ENCODE assay signal across 12 mouse cellular contexts in genomic region chr5:140891080-140891479, GRCm38 (mm10).
A peak's percentile ranks its signal among the peaks of the same experiment; 100 is the strongest.
DNase-seq lines count a peak whose midpoint lies in the region; ATAC-seq and TF ChIP-seq lines count a peak whose summit lies in the region.
"Had no signal": no experiment of that assay in that cellular context is flagged by ENCODE, and none has a peak within 500 bp of the region (broad histone marks: within the 10 kb centered on the region; RNA-seq: fewer than 3 reads in every experiment).

No protein-coding gene starts in this region.

- peak; percentile 52 for TF ChIP-seq CTCF in lung, embryonic 14.5 days (IDR thresholded peaks at IDR 0.05; ENCODE audit: low read depth)
- peak; percentile 19; the same call in 1 of the 2 replicates for TF ChIP-seq CTCF in bone marrow, adult 2 months (IDR thresholded peaks at IDR 0.05; ENCODE audit: control insufficient read depth, insufficient read depth, low read length)

- WGBS in heart, embryonic 13.5 days: 33% methylated on average over 10 of the region's 10 CpGs
- WGBS in lung, embryonic 14.5 days: 43% methylated on average over 10 of the region's 10 CpGs
- 36% methylated on average over 10 of the region's 10 CpGs for WGBS in bone marrow, adult 2 months
- 42% methylated on average over 10 of the region's 10 CpGs for WGBS in limb, embryonic 12.5 days

- no peak for TF ChIP-seq POLR2A in bone marrow, adult 2 months (IDR thresholded peaks at IDR 0.05; ENCODE audit: borderline replicate concordance, control insufficient read depth, low read depth, low read length)

- DNase-seq in heart, adult 18-20 months: no peak
- DNase-seq in lung, embryonic 14.5 days: peak; percentile 46
- DNase-seq in lung, postnatal 25 days (ENCODE audit: low spot score): no peak
- DNase-seq in natural killer cell, adult 2 months (ENCODE audit: low spot score in 2 of 2): no peak
- no peak for DNase-seq in frontal cortex, adult 2 months (ENCODE audit: extremely low spot score in 1 of 2, low spot score in 1 of 2)
- DNase-seq: adrenal gland, postnatal 10 days had no signal

- H3K36me3 ChIP-seq in heart, embryonic 13.5 days: no peaks in the 10 kb centered on the region
- no peaks in the 10 kb centered on the region for H3K36me3 ChIP-seq in lung, embryonic 14.5 days (ENCODE audit: insufficient read depth)
- H3K36me3 ChIP-seq in limb, embryonic 12.5 days: no peaks in the 10 kb centered on the region
- H3K36me3 ChIP-seq: forebrain, embryonic 15.5 days; G1E; neural tube, embryonic 13.5 days had no signal

- ATAC-seq in heart, embryonic 13.5 days (ENCODE audit: extremely low read depth, insufficient number of reproducible peaks, low FRiP score, low TSS enrichment): no peak
- ATAC-seq in lung, embryonic 14.5 days (ENCODE audit: insufficient read depth): no peak
- no peak for ATAC-seq in limb, embryonic 12.5 days (ENCODE audit: insufficient number of reproducible peaks, insufficient read depth, low FRiP score, low TSS enrichment, low read depth)
- ATAC-seq: forebrain, embryonic 15.5 days had no signal

- H3K27ac ChIP-seq in heart, embryonic 13.5 days (replicated peaks): no peak overlapping the region
- no peak overlapping the region for H3K27ac ChIP-seq in lung, embryonic 14.5 days (ENCODE audit: low read depth)
- no peak overlapping the region; the same call in 1 of the 2 replicates for H3K27ac ChIP-seq in bone marrow, adult 2 months (ENCODE audit: control insufficient read depth, insufficient read depth, low read depth, low read length, poor library complexity)
- no peak overlapping the region for H3K27ac ChIP-seq in limb, embryonic 12.5 days
- H3K27ac ChIP-seq: forebrain, embryonic 15.5 days had no signal

- peak overlapping the region; percentile 53 for H3K9ac ChIP-seq in heart, embryonic 13.5 days
- H3K9ac ChIP-seq in lung, embryonic 14.5 days: no peak overlapping the region
- no peak overlapping the region for H3K9ac ChIP-seq in limb, embryonic 12.5 days (replicated peaks)
- H3K9ac ChIP-seq: forebrain, embryonic 15.5 days; neural tube, embryonic 13.5 days had no signal

- no peak overlapping the region for H3K4me3 ChIP-seq in heart, embryonic 13.5 days
- no peak overlapping the region for H3K4me3 ChIP-seq in lung, embryonic 14.5 days (ENCODE audit: low read depth, low read length)
- H3K4me3 ChIP-seq in bone marrow, adult 2 months (replicated peaks; ENCODE audit: control insufficient read depth, low read depth, low read length): no peak overlapping the region
- no peak overlapping the region for H3K4me3 ChIP-seq in limb, embryonic 12.5 days (replicated peaks)
- H3K4me3 ChIP-seq: forebrain, embryonic 15.5 days; neural tube, embryonic 13.5 days had no signal

- H3K27me3 ChIP-seq in heart, embryonic 13.5 days (replicated peaks): peaks cover 20% of the 10 kb centered on the region
- no peaks in the 10 kb centered on the region for H3K27me3 ChIP-seq in lung, embryonic 14.5 days (ENCODE audit: insufficient read depth, low read length)
- peaks cover 14% of the 10 kb centered on the region; the same call in 1 of the 2 replicates for H3K27me3 ChIP-seq in limb, embryonic 12.5 days
- H3K27me3 ChIP-seq: forebrain, embryonic 15.5 days; neural tube, embryonic 13.5 days had no signal

- peak overlapping the region; percentile 56 for H3K4me2 ChIP-seq in heart, embryonic 13.5 days
- no peak overlapping the region for H3K4me2 ChIP-seq in lung, embryonic 14.5 days
- peak overlapping the region; percentile 32 for H3K4me2 ChIP-seq in limb, embryonic 12.5 days
- H3K4me2 ChIP-seq: forebrain, embryonic 15.5 days; neural tube, embryonic 13.5 days had no signal

- no peaks in the 10 kb centered on the region for H3K9me3 ChIP-seq in heart, embryonic 13.5 days
- H3K9me3 ChIP-seq in lung, embryonic 14.5 days (ENCODE audit: low read depth, low read length): no peaks in the 10 kb centered on the region
- H3K9me3 ChIP-seq in limb, embryonic 12.5 days: 0 out of 2 replicates have a peak, but pooled peaks cover 3% of the 10 kb centered on the region
- H3K9me3 ChIP-seq: forebrain, embryonic 15.5 days; neural tube, embryonic 13.5 days had no signal

- H3K4me1 ChIP-seq in heart, embryonic 13.5 days: peaks cover 30% of the 10 kb centered on the region
- H3K4me1 ChIP-seq in lung, embryonic 14.5 days (ENCODE audit: insufficient read depth): 0 out of 2 replicates have a peak, but pooled peaks cover 4% of the 10 kb centered on the region
- H3K4me1 ChIP-seq in bone marrow, adult 2 months (ENCODE audit: control insufficient read depth, insufficient read depth, low read length): no peaks in the 10 kb centered on the region
- peaks cover 14% of the 10 kb centered on the region for H3K4me1 ChIP-seq in limb, embryonic 12.5 days (replicated peaks)
- H3K4me1 ChIP-seq: forebrain, embryonic 15.5 days had no signal
